Mouse (Mus musculus) layer of hippocampus, postnatal 14 days (tissue): ENCODE data around the gene Cpn2. TPM values are rescaled to one million over a fixed set of nuclear protein-coding genes. Genes with fewer than 3 reads are reported as not detected.

ENCODE experiments used
- DNase-seq, 2 experiments: peaks; one replicate each; pipeline ENCODE4 v3.0.0; 2021 to 2022; ENCODE audit warnings: low spot score in 2 of 2, mixed read lengths in 1 of 2
- total RNA-seq, 2 experiments: library from RNA; stranded (reverse); gene quantifications; 2 replicates each; pipeline ENCODE4 v1.2.3; 2021

Cpn2 gene
- total RNA-seq, 2 experiments from 2014 or later: not detected

- DNase-seq: no peak
These were observed 25.7 kb downstream of the Cpn2 start for GRCm38 (mm10) chr16:30241623-30242022.

GRCm38 (mm10) chr16:30238791-30239190, 28.5 kb downstream of the Cpn2 start:
- DNase-seq: no peak

DNA sequence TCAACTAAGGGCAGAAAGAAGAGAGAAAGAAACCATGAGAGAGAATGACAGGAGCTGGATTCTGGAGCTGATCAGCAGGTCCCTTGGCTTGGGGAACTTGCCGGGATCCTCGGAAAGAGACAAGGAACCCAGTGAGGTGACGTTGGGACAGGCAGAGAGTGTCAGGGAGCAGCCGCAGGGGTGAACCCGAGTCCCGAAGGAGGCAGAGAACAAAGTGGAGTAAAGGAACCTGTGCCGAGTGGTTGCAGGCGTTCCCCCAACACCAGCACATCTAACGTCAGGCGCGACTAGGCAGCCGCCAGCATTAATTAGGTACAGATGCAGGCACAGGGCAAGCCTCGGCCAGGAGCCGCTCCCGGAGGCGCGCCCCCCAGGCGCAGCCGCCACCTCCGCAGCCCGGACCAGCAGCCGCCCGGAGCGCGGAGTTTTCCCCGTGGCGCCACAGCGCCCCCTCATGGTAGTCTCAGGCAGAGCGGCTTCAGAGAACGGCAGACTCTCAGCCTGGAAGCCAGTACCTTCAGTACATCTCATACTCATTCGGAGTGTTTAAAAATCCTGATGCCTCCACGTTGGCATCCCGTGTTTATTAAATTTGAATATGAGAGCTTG, 31.1 kb downstream of the Cpn2 start:
- DNase-seq: peak; percentile 82 to 85

DNA sequence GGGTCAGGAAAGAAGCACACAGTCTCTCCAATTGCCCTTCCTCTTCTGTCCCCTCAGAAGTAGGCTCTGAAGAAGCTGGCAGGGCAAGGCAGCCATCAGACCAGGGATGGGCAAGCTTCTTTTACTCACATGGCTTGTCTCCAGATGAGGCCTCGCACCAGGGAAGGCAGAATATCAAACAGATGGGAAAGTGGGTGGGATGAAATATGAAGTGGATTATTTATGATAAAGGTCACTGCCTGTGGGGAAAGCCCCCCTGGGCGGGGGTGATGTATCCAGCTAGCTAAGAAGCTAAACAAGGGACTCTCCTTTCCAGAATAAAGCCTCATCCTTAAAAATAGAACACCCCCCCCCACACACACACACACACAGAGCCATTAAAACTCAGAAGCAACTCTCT, 31.7 kb downstream of the Cpn2 start:
- DNase-seq: peak in 1 of 2 experiments; percentile 15

- DNase-seq: peak in 1 of 2 experiments; percentile 6
These were observed 32.4 kb downstream of the Cpn2 start for GRCm38 (mm10) chr16:30234636-30235546.

DNA sequence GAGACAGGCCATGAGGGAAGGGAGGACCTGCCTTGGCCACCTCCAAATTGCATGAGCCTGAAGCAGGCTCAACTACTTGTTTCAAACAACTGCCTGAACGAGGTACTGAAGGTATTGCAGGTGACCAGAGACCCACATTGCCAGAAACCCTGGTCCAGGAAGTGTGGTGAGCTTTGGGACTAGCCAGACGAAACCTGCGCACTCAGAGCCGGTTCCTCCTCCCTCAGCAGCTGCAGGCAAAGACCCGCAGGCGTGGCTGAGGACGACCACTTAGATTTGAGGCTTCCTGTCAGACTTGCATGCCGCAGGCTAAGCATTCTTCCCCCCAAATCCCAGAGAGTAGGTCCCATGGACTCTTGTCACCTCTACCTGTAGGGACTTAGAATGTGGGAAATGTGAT, 33.2 kb downstream of the Cpn2 start:
- DNase-seq: no peak

DNA sequence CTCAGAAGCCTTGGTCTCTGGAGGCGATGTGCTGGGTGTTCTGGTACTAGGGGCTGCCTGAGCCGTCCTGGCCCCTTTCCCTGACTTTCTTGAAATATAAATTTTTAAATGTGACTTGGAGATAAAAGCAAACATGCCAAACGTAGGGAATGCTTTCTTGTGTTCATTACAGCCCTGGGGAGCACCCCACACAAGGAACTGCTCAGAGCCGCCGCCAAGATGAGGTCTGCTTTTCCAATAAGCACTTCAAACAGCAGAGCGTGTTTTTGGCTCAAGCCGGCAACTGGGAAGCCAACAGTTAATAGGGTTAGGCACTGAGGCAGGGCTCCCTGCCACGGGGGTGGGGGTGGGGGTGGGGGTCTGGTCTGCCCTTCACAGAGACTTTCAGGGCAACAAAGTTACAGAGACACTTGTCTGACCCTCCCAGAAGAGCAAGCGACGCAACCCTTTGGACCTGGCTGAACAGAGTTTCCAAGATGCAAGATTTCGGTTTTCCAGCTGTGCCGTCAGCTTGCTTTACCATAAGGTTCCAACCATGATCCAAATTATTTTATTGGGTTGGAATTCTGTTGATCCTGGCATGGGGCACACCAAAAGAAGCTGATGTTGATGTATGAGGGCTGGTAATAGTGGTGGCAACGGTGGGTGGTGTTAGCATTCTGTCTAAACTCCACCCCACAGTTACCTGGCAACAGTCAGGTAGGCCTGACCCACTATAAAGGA, 35.3 kb downstream of the Cpn2 start:
- DNase-seq: peak in 1 of 2 experiments; percentile 7

DNA sequence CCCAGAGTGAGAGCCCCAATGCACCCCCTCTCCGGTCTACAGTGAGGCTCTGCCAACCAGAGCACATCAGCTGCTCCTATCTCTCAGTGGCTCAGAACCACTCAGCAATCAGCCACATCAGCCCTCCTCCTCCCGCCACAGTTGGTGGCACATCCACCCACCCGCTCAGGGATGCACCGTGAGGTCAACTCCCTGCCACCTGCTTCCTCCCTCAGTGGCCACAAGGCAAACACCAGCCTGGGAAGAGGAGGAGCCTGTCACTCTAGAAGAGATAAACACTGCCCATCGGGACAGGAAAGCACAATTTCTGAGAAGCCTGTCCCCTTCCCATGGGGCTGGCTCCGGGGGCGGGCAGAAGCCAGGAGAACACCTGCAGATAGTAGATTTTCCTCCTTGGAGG, 39.9 kb downstream of the Cpn2 start:
- DNase-seq: no peak

DNA sequence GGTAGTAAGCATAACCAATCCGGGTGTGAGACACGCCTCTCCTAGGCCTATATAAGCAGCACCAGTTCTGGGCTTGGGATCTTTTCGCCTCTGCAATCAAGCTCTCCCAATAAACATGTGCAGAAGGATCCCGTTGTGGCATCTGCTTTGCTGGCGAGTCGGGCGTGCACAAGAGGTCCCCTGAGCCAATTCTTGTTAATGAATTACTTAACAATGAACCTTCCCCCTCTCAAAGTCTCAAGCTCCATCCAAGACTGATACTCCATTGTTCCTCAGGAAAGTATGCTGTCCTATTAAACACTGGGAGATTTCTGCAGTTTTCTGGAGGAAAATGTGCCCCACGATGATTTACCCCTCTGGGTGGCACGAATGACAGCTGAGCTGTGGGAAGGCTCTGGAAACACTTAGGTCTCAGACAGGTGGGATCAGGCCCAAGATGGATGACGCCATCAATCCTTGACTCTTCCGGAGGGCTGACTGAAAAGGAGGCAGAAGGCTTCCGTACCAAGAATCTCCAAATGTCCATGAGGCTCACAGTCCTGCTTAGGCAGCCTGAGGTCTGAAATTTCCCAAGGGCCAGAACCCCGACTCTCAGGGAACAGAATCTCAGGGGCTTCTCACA, 46.0 kb downstream of the Cpn2 start:
- no peak for DNase-seq

DNA sequence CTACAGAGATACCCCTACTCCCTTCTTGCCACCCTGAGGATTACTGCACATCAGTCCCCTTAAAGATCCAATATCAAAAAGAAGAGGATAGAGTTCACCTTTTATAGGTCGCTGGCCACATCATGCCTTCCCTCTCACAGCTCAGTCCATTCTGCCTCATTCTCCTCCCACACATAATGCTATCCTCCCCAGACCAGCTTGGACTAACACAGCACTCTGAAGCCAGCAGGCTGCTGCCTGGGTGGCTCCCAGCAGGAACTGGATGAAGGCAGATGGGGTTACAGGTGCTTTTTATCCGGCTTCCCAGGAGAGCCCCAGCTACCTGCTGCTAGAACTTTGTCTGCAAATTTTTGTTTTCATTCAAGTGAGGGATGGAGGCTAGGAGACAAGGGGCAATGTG, 51.5 kb downstream of the Cpn2 start:
- DNase-seq: no peak

DNA sequence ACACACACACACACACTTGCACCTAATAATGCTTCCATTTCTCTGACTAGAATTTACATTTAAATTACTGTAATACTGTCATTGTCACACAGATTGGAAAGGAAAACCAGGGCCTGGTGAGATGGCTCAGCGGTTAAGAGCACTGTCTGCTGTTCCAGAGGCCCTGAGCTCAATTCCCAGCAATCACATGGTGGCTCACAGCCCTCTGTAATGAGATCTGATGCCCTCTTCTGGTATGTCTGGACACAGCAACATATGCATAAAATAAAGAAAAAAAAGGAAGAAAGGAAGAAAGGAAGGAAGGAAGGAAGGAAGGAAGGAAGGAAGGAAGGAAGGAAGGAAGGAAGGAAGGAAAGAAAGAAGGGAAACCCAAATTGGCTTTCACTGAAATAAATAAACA, 53.7 kb downstream of the Cpn2 start:
- no peak for DNase-seq

DNA sequence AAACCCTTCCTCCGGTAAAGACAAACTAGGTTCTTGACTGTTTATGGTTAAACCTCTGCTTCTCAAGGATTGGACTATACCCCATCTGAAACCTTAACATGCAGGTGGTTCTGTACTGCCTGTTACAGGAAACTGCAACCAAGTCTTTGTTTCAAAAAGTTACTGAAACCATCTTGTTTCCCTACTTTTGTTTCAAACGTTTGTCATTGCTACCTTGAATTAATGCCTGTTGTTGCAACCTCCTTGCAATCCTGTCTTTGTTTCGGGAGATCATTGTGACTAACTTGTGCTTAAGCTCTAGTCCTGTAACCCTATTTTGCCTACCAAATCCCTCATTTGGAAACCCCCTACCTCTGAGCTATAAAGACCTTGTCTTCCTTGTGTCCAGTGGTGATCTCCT, 55.3 kb downstream of the Cpn2 start:
- DNase-seq: no peak

DNA sequence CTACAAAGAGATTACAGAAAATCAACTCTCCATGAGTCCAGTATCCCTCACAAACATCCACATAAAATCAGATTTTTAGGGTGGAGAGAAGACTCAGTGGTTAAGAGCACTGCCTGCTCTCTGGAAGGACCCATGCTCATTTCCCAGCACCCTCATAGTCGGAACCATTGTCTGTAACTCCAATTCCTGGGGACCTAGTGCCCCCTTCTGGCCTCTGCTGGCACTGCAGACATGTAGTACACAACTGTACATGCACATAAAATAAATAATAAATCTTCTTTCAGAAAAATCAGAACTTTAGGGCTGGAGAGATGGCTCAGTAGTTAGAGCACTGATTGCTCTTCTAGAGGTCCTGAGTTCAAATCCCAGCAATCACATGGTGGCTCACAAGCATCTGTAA, 58.0 kb downstream of the Cpn2 start:
- no peak for DNase-seq

- DNase-seq: no peak
These were observed 59.3 kb downstream of the Cpn2 start for GRCm38 (mm10) chr16:30207991-30208390.

GRCm38 (mm10) chr16:30207111-30207828, 60.0 kb downstream of the Cpn2 start:
- no peak for DNase-seq

Other genes starting within 250 kb of the Cpn2 start
- 10 to 100 TPM; 12.8 to 18.6 TPM for gene Hes1, start 203.1 kb downstream of the Cpn2 start, total RNA-seq
- gene Lrrc15, start 15.8 kb upstream of the Cpn2 start, total RNA-seq: under 1 TPM; 0.14 to 0.21 TPM
- gene Gp5, start 43.3 kb upstream of the Cpn2 start, total RNA-seq: 1 to 10 TPM; 2.1 to 2.2 TPM
- gene Atp13a3, start 138.5 kb upstream of the Cpn2 start, total RNA-seq: 10 to 100 TPM; 65.0 to 70.9 TPM